Mouse (Mus musculus): ENCODE results near the gene Chadl. TPM values are rescaled to one million over a fixed set of nuclear protein-coding genes. Genes with fewer than 3 reads are reported as not detected.
"Not testable (repeated sequence)": the region's sequence is repeated elsewhere in the genome, so short reads cannot be mapped to it uniquely, and the experiment has no call there.

Gene Chadl
- polyA plus RNA-seq, 1 experiment from 2014 or later, result 0.52 TPM

GRCm38 (mm10) chr15:81708991-81709390 is 11.9 kb upstream of the Chadl start:
- no peak overlapping the region for H3K9ac ChIP-seq (ENCODE audit: low read depth, low read length)
- no peaks in the 10 kb centered on the region; the same call in 1 of the 2 replicates for H3K4me1 ChIP-seq (ENCODE audit: control insufficient read depth, low read depth, low read length)
- H3K36me3 ChIP-seq (ENCODE audit: control insufficient read depth, insufficient read depth), result peaks cover 85% of the 10 kb centered on the region
- no peaks in the 10 kb centered on the region for H3K9me3 ChIP-seq (replicated peaks; ENCODE audit: control insufficient read depth, low read length)
- H3K4me2 ChIP-seq (ENCODE audit: low read depth, low read length), result no peak overlapping the region
- no peak overlapping the region for H3K4me3 ChIP-seq (ENCODE audit: low read depth, low read length)
- 74% methylated on average over 11 of the region's 11 CpGs for WGBS (ENCODE audit: insufficient replicate concordance)
- H3K27ac ChIP-seq (ENCODE audit: low read length), result no peak overlapping the region
- ATAC-seq (ENCODE audit: low read depth), result no peak
- no peaks in the 10 kb centered on the region for H3K27me3 ChIP-seq (ENCODE audit: control insufficient read depth, insufficient read depth, low read depth, low read length)

- Histone ChIP-seq H3K4me3 (ENCODE audit: low read depth, low read length) (no peak overlapping the region), H3K27ac (ENCODE audit: low read length) (no peak overlapping the region; the same call in 1 of the 2 replicates), H3K36me3 (ENCODE audit: control insufficient read depth, insufficient read depth) (peaks cover 41% of the 10 kb centered on the region), H3K27me3 (ENCODE audit: control insufficient read depth, insufficient read depth, low read depth, low read length) (no peaks in the 10 kb centered on the region), H3K9ac (ENCODE audit: low read depth, low read length) (no peak overlapping the region), H3K9me3 (replicated peaks; ENCODE audit: control insufficient read depth, low read length) (no peaks in the 10 kb centered on the region), H3K4me1 (ENCODE audit: control insufficient read depth, low read depth, low read length) (no peaks in the 10 kb centered on the region; the same call in 1 of the 2 replicates), H3K4me2 (ENCODE audit: low read depth, low read length) (no peak overlapping the region)
- no peak for ATAC-seq (ENCODE audit: low read depth)
- 76% methylated on average over 3 of the region's 3 CpGs for WGBS (ENCODE audit: insufficient replicate concordance)
These were observed 6.0 kb upstream of the Chadl start for GRCm38 (mm10) chr15:81703094-81703489.

DNA sequence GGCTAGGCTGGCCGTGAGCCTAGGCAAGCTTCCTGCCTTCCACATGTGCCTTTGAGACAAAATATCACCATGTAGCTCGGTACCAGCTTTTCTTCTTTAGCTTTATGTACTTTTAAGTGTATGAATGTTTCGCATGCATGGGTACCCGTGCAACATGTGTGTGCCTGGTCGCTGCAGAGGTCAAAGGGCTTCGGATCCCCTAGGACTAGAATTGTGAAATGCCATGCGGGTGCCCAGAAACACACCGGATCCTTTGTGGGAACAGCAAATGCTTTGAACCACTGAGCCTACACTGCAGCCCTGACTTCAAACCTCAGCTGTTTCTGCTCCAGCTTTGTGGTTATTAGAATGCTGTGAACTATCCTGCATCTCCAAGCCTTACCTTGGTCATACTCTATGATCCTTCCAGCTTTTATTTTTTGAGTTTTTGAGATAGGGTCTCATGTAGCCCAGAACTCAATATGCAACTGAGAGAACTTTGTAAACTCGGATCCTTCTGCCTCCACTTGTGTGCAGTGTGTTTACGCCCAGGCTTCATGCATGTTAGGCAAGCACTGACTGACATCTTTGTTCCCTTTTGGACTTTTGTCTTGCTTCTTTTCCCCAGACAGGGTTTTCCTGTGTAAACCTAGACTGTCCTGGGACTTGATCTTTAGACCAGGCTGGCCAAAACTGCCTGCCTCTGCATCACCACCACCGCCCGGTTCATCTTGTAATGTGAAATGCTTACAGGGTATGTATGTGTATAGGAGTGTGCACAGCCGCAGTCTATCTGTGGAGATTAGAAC is 5.4 kb upstream of the Chadl start:
- Histone ChIP-seq H3K27ac (ENCODE audit: low read length) (peak overlapping the region; percentile 29; the same call in 1 of the 2 replicates), H3K4me1 (ENCODE audit: control insufficient read depth, low read depth, low read length) (no peaks in the 10 kb centered on the region; the same call in 1 of the 2 replicates), H3K4me3 (ENCODE audit: low read depth, low read length) (no peak overlapping the region), H3K9me3 (replicated peaks; ENCODE audit: control insufficient read depth, low read length) (no peaks in the 10 kb centered on the region), H3K4me2 (ENCODE audit: low read depth, low read length) (no peak overlapping the region), H3K27me3 (ENCODE audit: control insufficient read depth, insufficient read depth, low read depth, low read length) (no peaks in the 10 kb centered on the region), H3K9ac (ENCODE audit: low read depth, low read length) (no peak overlapping the region), H3K36me3 (ENCODE audit: control insufficient read depth, insufficient read depth) (peaks cover 36% of the 10 kb centered on the region)
- no peak for ATAC-seq (ENCODE audit: low read depth)
- WGBS (ENCODE audit: insufficient replicate concordance), result 78% methylated on average over 13 of the region's 13 CpGs

GRCm38 (mm10) chr15:81701350-81701749 is 4.3 kb upstream of the Chadl start:
- not testable (repeated sequence) for H3K27ac ChIP-seq (ENCODE audit: low read length); H3K4me1 ChIP-seq (ENCODE audit: control insufficient read depth, low read depth, low read length)
- WGBS (ENCODE audit: insufficient replicate concordance), result 75% methylated on average over 4 of the region's 4 CpGs

GRCm38 (mm10) chr15:81700601-81701000 is 3.5 kb upstream of the Chadl start:
- peaks cover 4% of the 10 kb centered on the region for H3K27me3 ChIP-seq (ENCODE audit: control insufficient read depth, insufficient read depth, low read depth, low read length)
- no peak overlapping the region for H3K4me2 ChIP-seq (ENCODE audit: low read depth, low read length)
- 0 out of 2 replicates have a peak, but pooled peaks have one; percentile 40 for ATAC-seq (ENCODE audit: low read depth)
- 52% methylated on average over 8 of the region's 8 CpGs for WGBS (ENCODE audit: insufficient replicate concordance)
- no peak overlapping the region for H3K4me3 ChIP-seq (ENCODE audit: low read depth, low read length)
- no peak overlapping the region for H3K27ac ChIP-seq (ENCODE audit: low read length)
- H3K9me3 ChIP-seq (replicated peaks; ENCODE audit: control insufficient read depth, low read length), result no peaks in the 10 kb centered on the region
- no peak overlapping the region for H3K9ac ChIP-seq (ENCODE audit: low read depth, low read length)
- H3K4me1 ChIP-seq (ENCODE audit: control insufficient read depth, low read depth, low read length), result no peaks in the 10 kb centered on the region; the same call in 1 of the 2 replicates
- peaks cover 20% of the 10 kb centered on the region for H3K36me3 ChIP-seq (ENCODE audit: control insufficient read depth, insufficient read depth)

More at GRCm38 (mm10) chr15:81701350-81701749, 4.3 kb upstream of the Chadl start:
- not testable (repeated sequence) for H3K9ac ChIP-seq (ENCODE audit: low read depth, low read length); H3K27me3 ChIP-seq (ENCODE audit: control insufficient read depth, insufficient read depth, low read depth, low read length); ATAC-seq (ENCODE audit: low read depth); H3K9me3 ChIP-seq (replicated peaks; ENCODE audit: control insufficient read depth, low read length); H3K4me3 ChIP-seq (ENCODE audit: low read depth, low read length); H3K4me2 ChIP-seq (ENCODE audit: low read depth, low read length)
- H3K36me3 ChIP-seq (ENCODE audit: control insufficient read depth, insufficient read depth), result peaks cover 28% of the 10 kb centered on the region

DNA sequence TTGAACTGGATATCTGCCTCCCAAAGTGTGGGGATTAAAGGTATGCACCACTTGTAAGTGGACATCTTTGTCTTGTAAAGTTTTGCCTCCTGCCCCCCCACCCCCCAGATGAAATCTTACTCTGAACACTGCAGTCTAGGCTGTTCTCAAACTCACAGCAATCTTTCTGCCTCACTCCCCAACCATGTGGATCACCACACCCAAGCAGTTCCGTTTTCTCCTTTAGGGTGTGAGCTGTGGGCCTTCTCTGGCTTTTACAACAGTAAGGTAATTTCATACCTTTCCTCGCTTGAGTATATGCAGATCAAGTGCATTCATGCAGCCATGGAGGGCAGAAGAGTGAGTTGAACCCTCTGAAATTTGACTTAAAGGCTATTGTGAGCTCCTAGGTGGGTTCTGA is 3.1 kb upstream of the Chadl start:
- Histone ChIP-seq H3K4me3 (ENCODE audit: low read depth, low read length) (no peak overlapping the region), H3K4me1 (ENCODE audit: control insufficient read depth, low read depth, low read length) (no peaks in the 10 kb centered on the region; the same call in 1 of the 2 replicates), H3K36me3 (ENCODE audit: control insufficient read depth, insufficient read depth) (peaks cover 16% of the 10 kb centered on the region), H3K27me3 (ENCODE audit: control insufficient read depth, insufficient read depth, low read depth, low read length) (peaks cover 5% of the 10 kb centered on the region), H3K27ac (ENCODE audit: low read length) (no peak overlapping the region), H3K4me2 (ENCODE audit: low read depth, low read length) (no peak overlapping the region), H3K9me3 (replicated peaks; ENCODE audit: control insufficient read depth, low read length) (no peaks in the 10 kb centered on the region), H3K9ac (ENCODE audit: low read depth, low read length) (no peak overlapping the region)
- ATAC-seq (ENCODE audit: low read depth), result no peak
- WGBS (ENCODE audit: insufficient replicate concordance), result 43% methylated on average over 2 of the region's 2 CpGs

- H3K4me2 ChIP-seq (ENCODE audit: low read depth, low read length), result no peak overlapping the region
- H3K9me3 ChIP-seq (replicated peaks; ENCODE audit: control insufficient read depth, low read length), result no peaks in the 10 kb centered on the region
- no peak overlapping the region for H3K9ac ChIP-seq (ENCODE audit: low read depth, low read length)
- peaks cover 21% of the 10 kb centered on the region for H3K27me3 ChIP-seq (ENCODE audit: control insufficient read depth, insufficient read depth, low read depth, low read length)
- peaks cover 5% of the 10 kb centered on the region; the same call in 1 of the 2 replicates for H3K36me3 ChIP-seq (ENCODE audit: control insufficient read depth, insufficient read depth)
- peak; percentile 47; the same call in 1 of the 2 replicates for ATAC-seq (ENCODE audit: low read depth)
- no peak overlapping the region for H3K27ac ChIP-seq (ENCODE audit: low read length)
- 34% methylated on average over 2 of the region's 2 CpGs for WGBS (ENCODE audit: insufficient replicate concordance)
- H3K4me1 ChIP-seq (ENCODE audit: control insufficient read depth, low read depth, low read length), result peaks cover 2% of the 10 kb centered on the region; the same call in 1 of the 2 replicates
- no peak overlapping the region for H3K4me3 ChIP-seq (ENCODE audit: low read depth, low read length)
These were observed 1.4 kb upstream of the Chadl start for GRCm38 (mm10) chr15:81698532-81698931.

- 43% methylated on average over 3 of the region's 3 CpGs for WGBS (ENCODE audit: insufficient replicate concordance)
- no peak for ATAC-seq (ENCODE audit: low read depth)
These were observed 760 bp upstream of the Chadl start for GRCm38 (mm10) chr15:81697847-81698246.

GRCm38 (mm10) chr15:81694891-81695290 is 2.2 kb downstream of the Chadl start:
- no peaks in the 10 kb centered on the region for H3K9me3 ChIP-seq (replicated peaks; ENCODE audit: control insufficient read depth, low read length)
- peak overlapping the region; percentile 56 for H3K4me3 ChIP-seq (ENCODE audit: low read depth, low read length)
- no peak overlapping the region for H3K27ac ChIP-seq (ENCODE audit: low read length)
- peaks cover 7% of the 10 kb centered on the region; the same call in 1 of the 2 replicates for H3K4me1 ChIP-seq (ENCODE audit: control insufficient read depth, low read depth, low read length)
- WGBS (ENCODE audit: insufficient replicate concordance), result 46% methylated on average over 19 of the region's 19 CpGs
- peak overlapping the region; percentile 55 for H3K9ac ChIP-seq (ENCODE audit: low read depth, low read length)
- H3K4me2 ChIP-seq (ENCODE audit: low read depth, low read length), result peak overlapping the region; percentile 76
- H3K36me3 ChIP-seq (ENCODE audit: control insufficient read depth, insufficient read depth), result no peaks in the 10 kb centered on the region
- no peak for ATAC-seq (ENCODE audit: low read depth)
- H3K27me3 ChIP-seq (ENCODE audit: control insufficient read depth, insufficient read depth, low read depth, low read length), result peaks cover 38% of the 10 kb centered on the region

More at GRCm38 (mm10) chr15:81697847-81698246, 760 bp upstream of the Chadl start:
- Histone ChIP-seq H3K27me3 (ENCODE audit: control insufficient read depth, insufficient read depth, low read depth, low read length) (peaks cover 28% of the 10 kb centered on the region), H3K4me1 (ENCODE audit: control insufficient read depth, low read depth, low read length) (peaks cover 7% of the 10 kb centered on the region; the same call in 1 of the 2 replicates), H3K27ac (ENCODE audit: low read length) (no peak overlapping the region), H3K4me2 (ENCODE audit: low read depth, low read length) (no peak overlapping the region), H3K36me3 (ENCODE audit: control insufficient read depth, insufficient read depth) (no peaks in the 10 kb centered on the region; the same call in 1 of the 2 replicates), H3K4me3 (ENCODE audit: low read depth, low read length) (no peak overlapping the region), H3K9me3 (replicated peaks; ENCODE audit: control insufficient read depth, low read length) (no peaks in the 10 kb centered on the region), H3K9ac (ENCODE audit: low read depth, low read length) (no peak overlapping the region)
